Mouse (Mus musculus): ENCODE results near the gene Cpm. TPM values are rescaled to one million over a fixed set of nuclear protein-coding genes. Genes with fewer than 3 reads are reported as not detected.

The Cpm gene
- polyA plus RNA-seq, 1 experiment = 6.7 TPM

GRCm38 (mm10) chr10:117716686-117717085 is 87.4 kb downstream of the Cpm start:
- H3K9me3 ChIP-seq (replicated peaks; ENCODE audit: control insufficient read depth, insufficient read depth, low read length, poor library complexity, severe bottlenecking) = no peaks in the 10 kb centered on the region
- H3K27me3 ChIP-seq (ENCODE audit: control insufficient read depth, insufficient read depth, low read length, poor library complexity, severe bottlenecking) = no peaks in the 10 kb centered on the region
- H3K4me3 ChIP-seq (ENCODE audit: low read depth, low read length) = no peak overlapping the region
- H3K27ac ChIP-seq (ENCODE audit: insufficient read depth, low read length) = peak overlapping the region; percentile 97
- TF ChIP-seq POLR2A (IDR thresholded peaks at IDR 0.05; ENCODE audit: insufficient read depth, low read length) (no peak), CTCF (IDR thresholded peaks at IDR 0.05; ENCODE audit: low read depth, low read length) (peak; percentile 7)
- H3K9ac ChIP-seq (ENCODE audit: low read depth, poor library complexity, severe bottlenecking) = 0 out of 2 replicates have a peak overlapping the region, but pooled peaks have one; percentile 42
- no peaks in the 10 kb centered on the region for H3K36me3 ChIP-seq (ENCODE audit: control insufficient read depth, insufficient read depth, low read length, poor library complexity, severe bottlenecking)
- peaks cover 8% of the 10 kb centered on the region for H3K4me1 ChIP-seq (ENCODE audit: control insufficient read depth, insufficient read depth, low read length)

DNA sequence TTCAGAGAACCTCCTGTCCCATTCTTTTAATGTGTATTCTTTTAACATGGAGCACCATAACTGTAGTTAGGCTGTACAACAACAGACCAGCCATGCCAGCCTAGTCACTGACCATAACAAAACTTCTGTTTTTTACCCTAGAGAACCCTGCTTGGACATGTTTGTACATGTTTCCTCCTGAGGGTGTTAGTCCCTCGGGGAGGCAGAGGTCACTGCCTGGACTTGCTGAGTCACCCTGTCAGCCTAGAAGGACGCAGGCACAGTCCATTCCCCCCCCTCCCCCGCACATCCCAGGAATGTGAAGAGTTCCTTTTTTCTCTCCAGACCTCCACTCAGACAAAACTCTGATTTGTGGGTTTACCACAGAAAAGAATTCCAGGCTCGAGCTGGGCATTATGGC is 88.3 kb downstream of the Cpm start:
- H3K9ac ChIP-seq (ENCODE audit: low read depth, poor library complexity, severe bottlenecking) = peak overlapping the region; percentile 42
- no peaks in the 10 kb centered on the region for H3K9me3 ChIP-seq (replicated peaks; ENCODE audit: control insufficient read depth, insufficient read depth, low read length, poor library complexity, severe bottlenecking)
- peaks cover 8% of the 10 kb centered on the region for H3K4me1 ChIP-seq (ENCODE audit: control insufficient read depth, insufficient read depth, low read length)
- H3K36me3 ChIP-seq (ENCODE audit: control insufficient read depth, insufficient read depth, low read length, poor library complexity, severe bottlenecking) = no peaks in the 10 kb centered on the region
- H3K4me3 ChIP-seq (ENCODE audit: low read depth, low read length) = no peak overlapping the region
- TF ChIP-seq CTCF (IDR thresholded peaks at IDR 0.05; ENCODE audit: low read depth, low read length) (no peak), POLR2A (IDR thresholded peaks at IDR 0.05; ENCODE audit: insufficient read depth, low read length) (no peak), EP300 (IDR thresholded peaks at IDR 0.05; ENCODE audit: insufficient read depth, low read depth, low read length) (peak; percentile 98)
- no peaks in the 10 kb centered on the region for H3K27me3 ChIP-seq (ENCODE audit: control insufficient read depth, insufficient read depth, low read length, poor library complexity, severe bottlenecking)
- peak overlapping the region; percentile 97 for H3K27ac ChIP-seq (ENCODE audit: insufficient read depth, low read length)

GRCm38 (mm10) chr10:117718161-117719119 is 89.1 kb downstream of the Cpm start:
- Histone ChIP-seq H3K9me3 (replicated peaks; ENCODE audit: control insufficient read depth, insufficient read depth, low read length, poor library complexity, severe bottlenecking) (no peaks in the 10 kb centered on the region), H3K36me3 (ENCODE audit: control insufficient read depth, insufficient read depth, low read length, poor library complexity, severe bottlenecking) (no peaks in the 10 kb centered on the region), H3K4me1 (ENCODE audit: control insufficient read depth, insufficient read depth, low read length) (peaks cover 8% of the 10 kb centered on the region), H3K27ac (ENCODE audit: insufficient read depth, low read length) (peak overlapping the region; percentile 97), H3K27me3 (ENCODE audit: control insufficient read depth, insufficient read depth, low read length, poor library complexity, severe bottlenecking) (no peaks in the 10 kb centered on the region), H3K4me3 (ENCODE audit: low read depth, low read length) (no peak overlapping the region), H3K9ac (ENCODE audit: low read depth, poor library complexity, severe bottlenecking) (peak overlapping the region; percentile 42)
- TF ChIP-seq EP300 (IDR thresholded peaks at IDR 0.05; ENCODE audit: insufficient read depth, low read depth, low read length) = no peak
- TF ChIP-seq CTCF (IDR thresholded peaks at IDR 0.05; ENCODE audit: low read depth, low read length) = no peak
- no peak for TF ChIP-seq POLR2A (IDR thresholded peaks at IDR 0.05; ENCODE audit: insufficient read depth, low read length)

DNA sequence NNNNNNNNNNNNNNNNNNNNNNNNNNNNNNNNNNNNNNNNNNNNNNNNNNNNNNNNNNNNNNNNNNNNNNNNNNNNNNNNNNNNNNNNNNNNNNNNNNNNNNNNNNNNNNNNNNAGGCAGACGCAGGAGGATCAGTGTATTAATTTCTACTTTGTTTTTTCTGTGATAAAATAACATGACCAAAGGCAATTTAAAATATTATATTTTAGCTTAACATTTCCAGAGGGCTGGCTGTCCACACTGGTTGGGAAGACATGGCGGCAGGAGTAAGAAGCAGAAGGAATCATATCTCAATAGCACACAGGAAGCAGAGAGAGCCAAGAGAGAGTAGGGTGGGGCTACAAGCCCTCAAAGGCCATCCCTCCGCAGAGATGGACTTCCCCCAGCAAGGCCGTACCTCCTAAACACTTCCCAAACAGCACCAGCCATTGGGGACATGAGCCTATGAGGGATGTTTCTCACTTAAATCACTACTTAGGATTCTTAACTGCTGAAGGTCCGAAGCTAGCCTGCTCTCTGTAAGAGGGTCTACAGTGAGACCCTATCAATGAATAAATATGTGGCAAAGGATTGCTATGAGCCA is 94.9 kb downstream of the Cpm start:
- Histone ChIP-seq H3K27ac (ENCODE audit: insufficient read depth, low read length) (no peak overlapping the region), H3K9me3 (replicated peaks; ENCODE audit: control insufficient read depth, insufficient read depth, low read length, poor library complexity, severe bottlenecking) (no peaks in the 10 kb centered on the region), H3K36me3 (ENCODE audit: control insufficient read depth, insufficient read depth, low read length, poor library complexity, severe bottlenecking) (no peaks in the 10 kb centered on the region), H3K4me3 (ENCODE audit: low read depth, low read length) (no peak overlapping the region), H3K27me3 (ENCODE audit: control insufficient read depth, insufficient read depth, low read length, poor library complexity, severe bottlenecking) (no peaks in the 10 kb centered on the region), H3K4me1 (ENCODE audit: control insufficient read depth, insufficient read depth, low read length) (no peaks in the 10 kb centered on the region), H3K9ac (ENCODE audit: low read depth, poor library complexity, severe bottlenecking) (no peak overlapping the region)
- TF ChIP-seq POLR2A (IDR thresholded peaks at IDR 0.05; ENCODE audit: insufficient read depth, low read length) (no peak), CTCF (IDR thresholded peaks at IDR 0.05; ENCODE audit: low read depth, low read length) (no peak), EP300 (IDR thresholded peaks at IDR 0.05; ENCODE audit: insufficient read depth, low read depth, low read length) (no peak)

DNA sequence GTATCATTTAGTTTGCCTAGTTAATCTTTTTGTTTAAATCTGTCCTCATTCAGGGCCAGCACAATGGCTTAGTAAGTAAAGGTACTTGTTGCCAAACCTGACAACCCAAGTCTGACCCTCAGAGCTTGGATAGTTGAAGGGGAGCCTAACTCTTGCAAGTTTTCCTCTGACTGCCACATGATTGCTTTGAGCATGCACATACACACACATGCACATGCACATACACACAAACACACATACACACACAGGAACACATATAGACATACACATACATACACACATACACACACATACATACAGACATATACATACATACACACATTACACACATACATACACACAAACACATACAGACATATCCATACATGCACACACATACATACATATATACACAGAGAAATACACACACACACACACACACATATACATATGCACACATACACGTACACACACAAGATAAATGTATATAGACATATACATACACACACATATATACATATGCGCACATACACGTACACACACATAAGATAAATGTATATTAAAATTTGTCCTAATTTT is 95.6 kb downstream of the Cpm start:
- Histone ChIP-seq H3K27ac (ENCODE audit: insufficient read depth, low read length) (no peak overlapping the region), H3K9me3 (replicated peaks; ENCODE audit: control insufficient read depth, insufficient read depth, low read length, poor library complexity, severe bottlenecking) (no peaks in the 10 kb centered on the region), H3K36me3 (ENCODE audit: control insufficient read depth, insufficient read depth, low read length, poor library complexity, severe bottlenecking) (no peaks in the 10 kb centered on the region), H3K27me3 (ENCODE audit: control insufficient read depth, insufficient read depth, low read length, poor library complexity, severe bottlenecking) (no peaks in the 10 kb centered on the region), H3K9ac (ENCODE audit: low read depth, poor library complexity, severe bottlenecking) (no peak overlapping the region), H3K4me3 (ENCODE audit: low read depth, low read length) (no peak overlapping the region), H3K4me1 (ENCODE audit: control insufficient read depth, insufficient read depth, low read length) (no peaks in the 10 kb centered on the region)
- TF ChIP-seq POLR2A (IDR thresholded peaks at IDR 0.05; ENCODE audit: insufficient read depth, low read length) = no peak
- no peak for TF ChIP-seq EP300 (IDR thresholded peaks at IDR 0.05; ENCODE audit: insufficient read depth, low read depth, low read length)
- no peak for TF ChIP-seq CTCF (IDR thresholded peaks at IDR 0.05; ENCODE audit: low read depth, low read length)

Data from ES-Bruce4 (cell line).